Mouse (Mus musculus): Measurements from ENCODE around the gene 1110008P14Rik. TPM values are rescaled to one million over a fixed set of nuclear protein-coding genes. Genes with fewer than 3 reads are reported as not detected.

Gene 1110008P14Rik
- polyA plus RNA-seq, 1 experiment, result 104 TPM

- Histone ChIP-seq H3K79me2 (ENCODE audit: control insufficient read depth, insufficient read depth) (peaks cover 8% of the 10 kb centered on the region), H3K79me3 (ENCODE audit: low read depth) (no peaks in the 10 kb centered on the region), H3ac (ENCODE audit: control insufficient read depth, insufficient read length, low read depth) (no peak overlapping the region), H3K4me3 (ENCODE audit: insufficient read depth, poor library complexity, severe bottlenecking) (no peak overlapping the region), H3K36me3 (ENCODE audit: control insufficient read depth, insufficient read depth) (no peaks in the 10 kb centered on the region), H3K27me3 (ENCODE audit: control insufficient read depth, insufficient read depth, insufficient read length) (peaks cover 3% of the 10 kb centered on the region)
- TF ChIP-seq FOSL1 (IDR thresholded peaks at IDR 0.05; ENCODE audit: insufficient read depth, low read length, poor library complexity, severe bottlenecking) (no peak), CTCF (IDR thresholded peaks at IDR 0.05; ENCODE audit: control insufficient read depth, insufficient read depth, insufficient read length) (no peak), MYOG (IDR thresholded peaks at IDR 0.05; ENCODE audit: control insufficient read depth, extremely low read depth, insufficient read length) (no peak), CEBPB (IDR thresholded peaks at IDR 0.05; ENCODE audit: low read depth) (no peak), MAX (IDR thresholded peaks at IDR 0.05) (no peak), MYOD1 (IDR thresholded peaks at IDR 0.05; ENCODE audit: control insufficient read depth, insufficient read length, low read depth) (no peak), USF1 (IDR thresholded peaks at IDR 0.05; ENCODE audit: low read depth) (no peak)
Observed at GRCm38 (mm10) chr2:32354336-32354895, 27.3 kb downstream of the 1110008P14Rik start.

GRCm38 (mm10) chr2:32353836-32354235, 27.9 kb downstream of the 1110008P14Rik start:
- Histone ChIP-seq H3K27me3 (ENCODE audit: control insufficient read depth, insufficient read depth, insufficient read length) (peaks cover 3% of the 10 kb centered on the region), H3K36me3 (ENCODE audit: control insufficient read depth, insufficient read depth) (no peaks in the 10 kb centered on the region), H3K4me3 (ENCODE audit: insufficient read depth, poor library complexity, severe bottlenecking) (no peak overlapping the region), H3ac (ENCODE audit: control insufficient read depth, insufficient read length, low read depth) (no peak overlapping the region), H3K79me2 (ENCODE audit: control insufficient read depth, insufficient read depth) (peaks cover 8% of the 10 kb centered on the region), H3K79me3 (ENCODE audit: low read depth) (no peaks in the 10 kb centered on the region)
- TF ChIP-seq USF1 (IDR thresholded peaks at IDR 0.05; ENCODE audit: low read depth), result no peak
- no peak for TF ChIP-seq CTCF (IDR thresholded peaks at IDR 0.05; ENCODE audit: control insufficient read depth, insufficient read depth, insufficient read length)
- no peak for TF ChIP-seq MYOD1 (IDR thresholded peaks at IDR 0.05; ENCODE audit: control insufficient read depth, insufficient read length, low read depth)
- no peak for TF ChIP-seq FOSL1 (IDR thresholded peaks at IDR 0.05; ENCODE audit: insufficient read depth, low read length, poor library complexity, severe bottlenecking)
- no peak for TF ChIP-seq CEBPB (IDR thresholded peaks at IDR 0.05; ENCODE audit: low read depth)
- TF ChIP-seq MAX (IDR thresholded peaks at IDR 0.05), result no peak
- no peak for TF ChIP-seq MYOG (IDR thresholded peaks at IDR 0.05; ENCODE audit: control insufficient read depth, extremely low read depth, insufficient read length)

GRCm38 (mm10) chr2:32353007-32353542, 28.7 kb downstream of the 1110008P14Rik start, which contains the start of gene Dnm1:
TSS of gene Dnm1 (minus strand) at chr2:32353338.
- Histone ChIP-seq H3K79me2 (ENCODE audit: control insufficient read depth, insufficient read depth) (peaks cover 8% of the 10 kb centered on the region), H3K36me3 (ENCODE audit: control insufficient read depth, insufficient read depth) (no peaks in the 10 kb centered on the region), H3K79me3 (ENCODE audit: low read depth) (no peaks in the 10 kb centered on the region), H3ac (ENCODE audit: control insufficient read depth, insufficient read length, low read depth) (peak within 1 kb of the TSS; percentile 60), H3K27me3 (ENCODE audit: control insufficient read depth, insufficient read depth, insufficient read length) (no peaks in the 10 kb centered on the region), H3K4me3 (ENCODE audit: insufficient read depth, poor library complexity, severe bottlenecking) (peak within 1 kb of the TSS; percentile 55)
- TF ChIP-seq USF1 (IDR thresholded peaks at IDR 0.05; ENCODE audit: low read depth) (no peak), CTCF (IDR thresholded peaks at IDR 0.05; ENCODE audit: control insufficient read depth, insufficient read depth, insufficient read length) (peak; percentile 98), CEBPB (IDR thresholded peaks at IDR 0.05; ENCODE audit: low read depth) (no peak), MYOG (IDR thresholded peaks at IDR 0.05; ENCODE audit: control insufficient read depth, extremely low read depth, insufficient read length) (no peak), MAX (IDR thresholded peaks at IDR 0.05) (peak; percentile 53), FOSL1 (IDR thresholded peaks at IDR 0.05; ENCODE audit: insufficient read depth, low read length, poor library complexity, severe bottlenecking) (no peak)

- peak; percentile 9 for TF ChIP-seq CTCF (IDR thresholded peaks at IDR 0.05; ENCODE audit: control insufficient read depth, insufficient read depth, insufficient read length)
- no peak for TF ChIP-seq MYOD1 (IDR thresholded peaks at IDR 0.05; ENCODE audit: control insufficient read depth, insufficient read length, low read depth)
- TF ChIP-seq MYOG (IDR thresholded peaks at IDR 0.05; ENCODE audit: control insufficient read depth, extremely low read depth, insufficient read length), result no peak
Observed at GRCm38 (mm10) chr2:32352151-32353006, 29.4 kb downstream of the 1110008P14Rik start, which contains the start of gene Ciz1. TSS of gene Ciz1 (plus strand) at chr2:32352327.

GRCm38 (mm10) chr2:32351471-32351961, 30.2 kb downstream of the 1110008P14Rik start:
- TF ChIP-seq MAX (IDR thresholded peaks at IDR 0.05) (no peak), USF1 (IDR thresholded peaks at IDR 0.05; ENCODE audit: low read depth) (peak; percentile 39)
- Histone ChIP-seq H3ac (ENCODE audit: control insufficient read depth, insufficient read length, low read depth) (no peak overlapping the region), H3K79me2 (ENCODE audit: control insufficient read depth, insufficient read depth) (peaks cover 8% of the 10 kb centered on the region), H3K79me3 (ENCODE audit: low read depth) (no peaks in the 10 kb centered on the region), H3K4me3 (ENCODE audit: insufficient read depth, poor library complexity, severe bottlenecking) (no peak overlapping the region), H3K27me3 (ENCODE audit: control insufficient read depth, insufficient read depth, insufficient read length) (no peaks in the 10 kb centered on the region), H3K36me3 (ENCODE audit: control insufficient read depth, insufficient read depth) (no peaks in the 10 kb centered on the region)

More at GRCm38 (mm10) chr2:32352151-32353006, 29.4 kb downstream of the 1110008P14Rik start, which contains the start of gene Ciz1:
- H3K27me3 ChIP-seq (ENCODE audit: control insufficient read depth, insufficient read depth, insufficient read length), result no peaks in the 10 kb centered on the region
- H3ac ChIP-seq (ENCODE audit: control insufficient read depth, insufficient read length, low read depth), result peak within 1 kb of the TSS; percentile 60
- no peaks in the 10 kb centered on the region for H3K79me3 ChIP-seq (ENCODE audit: low read depth)
- H3K4me3 ChIP-seq (ENCODE audit: insufficient read depth, poor library complexity, severe bottlenecking), result peak within 1 kb of the TSS; percentile 55
- no peaks in the 10 kb centered on the region for H3K36me3 ChIP-seq (ENCODE audit: control insufficient read depth, insufficient read depth)
- peaks cover 8% of the 10 kb centered on the region for H3K79me2 ChIP-seq (ENCODE audit: control insufficient read depth, insufficient read depth)
